Comparison of ENCODE assay signal across 16 mouse cellular contexts in the genomic region with DNA sequence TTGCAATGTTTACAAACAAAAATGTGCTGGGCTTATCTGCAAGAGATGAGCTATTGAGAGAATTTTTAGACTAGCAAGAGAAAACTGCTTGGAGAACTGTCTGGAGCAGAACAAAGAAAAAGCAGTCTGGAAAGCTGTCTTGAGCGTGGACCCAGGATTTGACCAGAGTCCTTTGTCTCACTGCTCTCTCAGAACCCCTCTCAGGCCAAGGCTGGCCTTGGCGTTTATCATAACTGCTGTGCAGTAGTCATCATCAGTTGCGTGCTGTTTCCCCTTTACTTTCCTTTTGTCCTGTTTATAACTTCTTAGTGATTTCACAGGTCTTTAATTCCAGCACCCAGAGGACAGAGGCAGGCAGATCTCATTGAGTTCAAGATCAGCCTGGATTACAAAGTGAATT.
"Had no signal": no experiment of that assay in that cellular context is flagged by ENCODE, and none has a peak within 500 bp of the region (broad histone marks: within the 10 kb centered on the region; RNA-seq: fewer than 3 reads in every experiment).

No protein-coding gene starts in this region.

- H3K4me1 ChIP-seq: lung, embryonic 15.5 days; megakaryocyte, embryonic 14.5 days; midbrain, embryonic 13.5 days; midbrain, embryonic 15.5 days; neural tube, embryonic 12.5 days; stomach, embryonic 15.5 days had no signal

- H3K4me3 ChIP-seq: lung, embryonic 15.5 days; megakaryocyte, embryonic 14.5 days; midbrain, embryonic 13.5 days; midbrain, embryonic 15.5 days; neural tube, embryonic 12.5 days; stomach, embryonic 15.5 days had no signal

- DNase-seq: lung, adult 2 months; lung, postnatal 14 days; lung, postnatal 36 days; right cerebral cortex, postnatal 14 days; thymus, postnatal 14 days; thymus, postnatal 36 days had no signal

- H3K36me3 ChIP-seq: lung, embryonic 15.5 days; midbrain, embryonic 15.5 days; neural tube, embryonic 12.5 days; stomach, embryonic 15.5 days had no signal

- H3K4me2 ChIP-seq: lung, embryonic 15.5 days; midbrain, embryonic 11.5 days; midbrain, embryonic 13.5 days; midbrain, embryonic 15.5 days; neural tube, embryonic 12.5 days; stomach, embryonic 15.5 days had no signal

- H3K27ac ChIP-seq: lung, embryonic 15.5 days; macrophage; midbrain, embryonic 13.5 days; midbrain, embryonic 15.5 days; neural tube, embryonic 12.5 days; stomach, embryonic 15.5 days; stomach, postnatal 0 days had no signal

- H3K27me3 ChIP-seq: lung, embryonic 15.5 days; megakaryocyte, embryonic 14.5 days; midbrain, embryonic 13.5 days; midbrain, embryonic 15.5 days; neural tube, embryonic 12.5 days; stomach, embryonic 15.5 days had no signal

- ATAC-seq: lung, postnatal 0 days; midbrain, embryonic 13.5 days; midbrain, embryonic 15.5 days had no signal

- H3K9ac ChIP-seq: lung, embryonic 15.5 days; midbrain, embryonic 13.5 days; midbrain, embryonic 15.5 days; neural tube, embryonic 12.5 days; stomach, embryonic 15.5 days had no signal

- H3K9me3 ChIP-seq: lung, embryonic 15.5 days; megakaryocyte, embryonic 14.5 days; midbrain, embryonic 13.5 days; midbrain, embryonic 15.5 days; neural tube, embryonic 12.5 days; stomach, embryonic 15.5 days had no signal
